Mouse (Mus musculus): ENCODE results near the gene Iffo2. TPM values are rescaled to one million over a fixed set of nuclear protein-coding genes. Genes with fewer than 3 reads are reported as not detected.

Gene Iffo2
- polyA plus RNA-seq, 1 experiment = 1.2 TPM

DNA sequence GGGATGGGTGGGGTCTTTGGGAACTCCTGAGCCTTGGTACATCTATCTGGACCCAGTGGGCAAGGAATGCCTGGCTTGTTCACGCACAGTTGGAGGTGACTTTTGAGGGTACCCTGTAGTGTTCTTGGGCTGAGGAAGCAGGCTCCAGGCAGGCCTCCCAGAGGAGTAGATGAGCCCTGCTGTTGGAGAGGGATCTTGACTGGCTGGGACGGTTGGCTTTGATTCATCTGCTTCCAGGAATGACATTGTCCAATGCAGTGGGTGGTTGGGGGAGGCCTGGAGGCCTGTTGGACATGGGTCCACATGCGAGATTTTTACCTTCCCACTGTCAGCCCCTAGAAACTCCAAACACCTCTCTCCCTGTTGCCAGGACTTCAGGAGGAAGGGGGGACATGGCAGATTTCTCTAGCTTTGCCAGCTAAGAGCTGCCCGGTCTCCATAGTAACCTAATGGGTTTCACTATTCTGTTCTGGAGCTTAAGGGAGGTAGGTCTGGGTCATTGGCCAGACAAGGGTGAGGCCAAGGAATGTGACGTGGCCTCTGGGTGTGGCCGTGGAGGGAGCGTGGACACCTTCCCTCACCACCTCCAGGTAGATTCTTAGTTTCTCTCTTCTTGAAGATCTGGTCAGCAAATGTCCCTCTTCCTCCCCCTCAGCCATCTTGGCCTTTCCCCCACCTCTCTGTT, 101.4 kb downstream of the Iffo2 start:
- Histone ChIP-seq H3K27ac (ENCODE audit: control insufficient read depth, insufficient read depth, low read depth, low read length) (no peak overlapping the region), H3K4me3 (ENCODE audit: control insufficient read depth, low read depth, low read length) (peak overlapping the region; percentile 17), H3K27me3 (ENCODE audit: control insufficient read depth, insufficient read depth, low read length) (no peaks in the 10 kb centered on the region), H3K4me1 (ENCODE audit: control insufficient read depth, insufficient read depth, low read length) (peaks cover 8% of the 10 kb centered on the region), H3K36me3 (ENCODE audit: control insufficient read depth, insufficient read depth, low read length) (no peaks in the 10 kb centered on the region)
- no peak for TF ChIP-seq CTCF (IDR thresholded peaks at IDR 0.05; ENCODE audit: control insufficient read depth, insufficient read depth, insufficient replicate concordance, low read depth, low read length)
- TF ChIP-seq POLR2A (IDR thresholded peaks at IDR 0.05; ENCODE audit: control insufficient read depth, low read depth, low read length) = no peak

GRCm38 (mm10) chr4:139632254-139632580, 101.9 kb downstream of the Iffo2 start:
- no peak for TF ChIP-seq POLR2A (IDR thresholded peaks at IDR 0.05; ENCODE audit: control insufficient read depth, low read depth, low read length)
- H3K27me3 ChIP-seq (ENCODE audit: control insufficient read depth, insufficient read depth, low read length) = no peaks in the 10 kb centered on the region

DNA sequence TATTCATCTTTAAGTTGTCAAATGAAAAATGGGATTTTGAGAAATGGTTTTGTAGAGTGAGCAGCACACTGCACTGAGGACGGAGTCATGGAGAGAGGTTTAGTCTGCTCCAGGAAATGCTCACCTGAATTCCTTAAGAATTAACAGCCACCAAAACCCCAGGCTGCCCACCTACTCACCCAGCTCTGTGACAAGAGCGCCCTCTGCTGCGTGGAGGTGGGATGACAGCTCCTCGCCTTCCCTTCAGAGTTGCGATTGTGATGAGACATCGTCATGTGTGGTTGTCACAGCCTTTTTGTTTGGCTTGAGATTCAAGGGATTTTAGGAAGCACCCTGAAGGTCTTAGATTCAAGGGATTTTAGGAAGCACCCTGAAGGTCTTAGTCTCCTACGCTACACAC, 106.0 kb downstream of the Iffo2 start:
- Histone ChIP-seq H3K27me3 (ENCODE audit: control insufficient read depth, insufficient read depth, low read length) (no peaks in the 10 kb centered on the region), H3K36me3 (ENCODE audit: control insufficient read depth, insufficient read depth, low read length) (no peaks in the 10 kb centered on the region), H3K4me3 (ENCODE audit: control insufficient read depth, low read depth, low read length) (no peak overlapping the region), H3K4me1 (ENCODE audit: control insufficient read depth, insufficient read depth, low read length) (peaks cover 8% of the 10 kb centered on the region), H3K27ac (ENCODE audit: control insufficient read depth, insufficient read depth, low read depth, low read length) (no peak overlapping the region)
- TF ChIP-seq POLR2A (IDR thresholded peaks at IDR 0.05; ENCODE audit: control insufficient read depth, low read depth, low read length) (no peak), CTCF (IDR thresholded peaks at IDR 0.05; ENCODE audit: control insufficient read depth, insufficient read depth, insufficient replicate concordance, low read depth, low read length) (peak; percentile 98)

More at GRCm38 (mm10) chr4:139632254-139632580, 101.9 kb downstream of the Iffo2 start:
- peak overlapping the region; percentile 15; the same call in 1 of the 2 replicates for H3K4me3 ChIP-seq (ENCODE audit: control insufficient read depth, low read depth, low read length)
- H3K36me3 ChIP-seq (ENCODE audit: control insufficient read depth, insufficient read depth, low read length) = no peaks in the 10 kb centered on the region
- H3K4me1 ChIP-seq (ENCODE audit: control insufficient read depth, insufficient read depth, low read length) = peaks cover 8% of the 10 kb centered on the region
- H3K27ac ChIP-seq (ENCODE audit: control insufficient read depth, insufficient read depth, low read depth, low read length) = no peak overlapping the region

- Histone ChIP-seq H3K27ac (ENCODE audit: control insufficient read depth, insufficient read depth, low read depth, low read length) (no peak overlapping the region), H3K4me3 (ENCODE audit: control insufficient read depth, low read depth, low read length) (no peak overlapping the region), H3K36me3 (ENCODE audit: control insufficient read depth, insufficient read depth, low read length) (no peaks in the 10 kb centered on the region), H3K27me3 (ENCODE audit: control insufficient read depth, insufficient read depth, low read length) (no peaks in the 10 kb centered on the region), H3K4me1 (ENCODE audit: control insufficient read depth, insufficient read depth, low read length) (no peaks in the 10 kb centered on the region)
- TF ChIP-seq POLR2A (IDR thresholded peaks at IDR 0.05; ENCODE audit: control insufficient read depth, low read depth, low read length) = no peak
- no peak for TF ChIP-seq CTCF (IDR thresholded peaks at IDR 0.05; ENCODE audit: control insufficient read depth, insufficient read depth, insufficient replicate concordance, low read depth, low read length)
Measured at GRCm38 (mm10) chr4:139637847-139638246, 107.5 kb downstream of the Iffo2 start.

GRCm38 (mm10) chr4:139638356-139638755, 108.0 kb downstream of the Iffo2 start:
- H3K27me3 ChIP-seq (ENCODE audit: control insufficient read depth, insufficient read depth, low read length) = no peaks in the 10 kb centered on the region
- H3K4me3 ChIP-seq (ENCODE audit: control insufficient read depth, low read depth, low read length) = no peak overlapping the region
- no peaks in the 10 kb centered on the region for H3K4me1 ChIP-seq (ENCODE audit: control insufficient read depth, insufficient read depth, low read length)
- no peaks in the 10 kb centered on the region for H3K36me3 ChIP-seq (ENCODE audit: control insufficient read depth, insufficient read depth, low read length)
- H3K27ac ChIP-seq (ENCODE audit: control insufficient read depth, insufficient read depth, low read depth, low read length) = no peak overlapping the region
- TF ChIP-seq POLR2A (IDR thresholded peaks at IDR 0.05; ENCODE audit: control insufficient read depth, low read depth, low read length) = no peak
- no peak for TF ChIP-seq CTCF (IDR thresholded peaks at IDR 0.05; ENCODE audit: control insufficient read depth, insufficient read depth, insufficient replicate concordance, low read depth, low read length)

DNA sequence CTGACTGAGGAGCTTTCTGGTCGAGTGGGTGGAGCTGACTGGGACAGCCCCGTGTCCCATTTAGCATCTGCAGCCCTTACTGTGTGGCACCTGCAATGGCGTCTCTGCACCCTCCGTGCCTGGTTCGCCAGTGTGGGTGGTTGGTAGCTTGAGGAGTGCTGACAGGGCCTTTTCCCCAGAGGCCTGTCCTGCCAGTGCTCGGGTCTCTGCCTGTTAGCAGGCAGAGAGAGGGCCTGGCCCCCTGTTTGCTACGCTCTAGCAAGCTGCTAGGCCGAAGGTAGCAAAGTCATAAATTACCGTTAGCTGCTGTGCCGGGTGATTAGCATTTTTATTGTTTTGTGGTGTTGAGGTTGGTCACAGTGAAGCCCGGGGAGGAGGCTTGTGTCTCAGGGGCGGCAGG, 109.5 kb downstream of the Iffo2 start:
- no peaks in the 10 kb centered on the region for H3K4me1 ChIP-seq (ENCODE audit: control insufficient read depth, insufficient read depth, low read length)
- no peak for TF ChIP-seq CTCF (IDR thresholded peaks at IDR 0.05; ENCODE audit: control insufficient read depth, insufficient read depth, insufficient replicate concordance, low read depth, low read length)
- TF ChIP-seq POLR2A (IDR thresholded peaks at IDR 0.05; ENCODE audit: control insufficient read depth, low read depth, low read length) = no peak
- H3K4me3 ChIP-seq (ENCODE audit: control insufficient read depth, low read depth, low read length) = no peak overlapping the region
- H3K36me3 ChIP-seq (ENCODE audit: control insufficient read depth, insufficient read depth, low read length) = no peaks in the 10 kb centered on the region
- no peak overlapping the region for H3K27ac ChIP-seq (ENCODE audit: control insufficient read depth, insufficient read depth, low read depth, low read length)
- H3K27me3 ChIP-seq (ENCODE audit: control insufficient read depth, insufficient read depth, low read length) = no peaks in the 10 kb centered on the region

GRCm38 (mm10) chr4:139640333-139640732, 110.0 kb downstream of the Iffo2 start:
- H3K4me3 ChIP-seq (ENCODE audit: control insufficient read depth, low read depth, low read length) = no peak overlapping the region
- H3K36me3 ChIP-seq (ENCODE audit: control insufficient read depth, insufficient read depth, low read length) = no peaks in the 10 kb centered on the region
- no peak overlapping the region for H3K27ac ChIP-seq (ENCODE audit: control insufficient read depth, insufficient read depth, low read depth, low read length)
- H3K27me3 ChIP-seq (ENCODE audit: control insufficient read depth, insufficient read depth, low read length) = no peaks in the 10 kb centered on the region
- TF ChIP-seq CTCF (IDR thresholded peaks at IDR 0.05; ENCODE audit: control insufficient read depth, insufficient read depth, insufficient replicate concordance, low read depth, low read length) = no peak
- TF ChIP-seq POLR2A (IDR thresholded peaks at IDR 0.05; ENCODE audit: control insufficient read depth, low read depth, low read length) = no peak
- H3K4me1 ChIP-seq (ENCODE audit: control insufficient read depth, insufficient read depth, low read length) = no peaks in the 10 kb centered on the region

DNA sequence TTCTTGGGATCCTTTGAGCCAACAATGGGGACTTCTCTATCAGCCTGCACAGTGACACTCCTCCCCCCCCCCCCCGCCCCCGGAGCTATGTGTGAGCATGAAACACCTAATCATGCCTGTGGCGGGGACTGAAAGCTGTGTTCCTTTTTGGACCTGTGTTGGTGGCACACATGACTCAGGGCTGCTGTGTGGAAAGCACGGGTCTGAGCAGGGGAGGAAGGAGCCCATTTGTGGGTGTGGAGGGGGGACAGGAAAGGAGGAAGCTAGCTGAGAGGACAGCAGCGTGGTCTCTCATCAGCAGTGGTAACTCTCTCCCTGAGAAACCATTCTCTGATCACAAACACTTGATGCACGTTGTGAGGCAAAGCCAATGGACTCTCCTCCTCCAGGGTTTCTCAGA, 110.4 kb downstream of the Iffo2 start:
- H3K4me1 ChIP-seq (ENCODE audit: control insufficient read depth, insufficient read depth, low read length) = no peaks in the 10 kb centered on the region
- no peak overlapping the region for H3K4me3 ChIP-seq (ENCODE audit: control insufficient read depth, low read depth, low read length)
- no peaks in the 10 kb centered on the region for H3K36me3 ChIP-seq (ENCODE audit: control insufficient read depth, insufficient read depth, low read length)
- no peaks in the 10 kb centered on the region for H3K27me3 ChIP-seq (ENCODE audit: control insufficient read depth, insufficient read depth, low read length)
- no peak overlapping the region for H3K27ac ChIP-seq (ENCODE audit: control insufficient read depth, insufficient read depth, low read depth, low read length)
- TF ChIP-seq CTCF (IDR thresholded peaks at IDR 0.05; ENCODE audit: control insufficient read depth, insufficient read depth, insufficient replicate concordance, low read depth, low read length) (no peak), POLR2A (IDR thresholded peaks at IDR 0.05; ENCODE audit: control insufficient read depth, low read depth, low read length) (no peak)
